In genomic region chr4:141204580-141205061, GRCm38 (mm10) we compare ENCODE assay signal across 9 mouse cellular contexts. TPM values are rescaled to one million over a fixed set of nuclear protein-coding genes. Genes with fewer than 3 reads are reported as not detected.
A peak's percentile ranks its signal among the peaks of the same experiment; 100 is the strongest.
DNase-seq lines count a peak whose midpoint lies in the region; ATAC-seq and TF ChIP-seq lines count a peak whose summit lies in the region.
"Had no signal": no experiment of that assay in that cellular context is flagged by ENCODE, and none has a peak within 500 bp of the region (broad histone marks: within the 10 kb centered on the region; RNA-seq: fewer than 3 reads in every experiment).

No protein-coding gene starts in this region.

- H3K27me3 ChIP-seq in lung, embryonic 14.5 days (ENCODE audit: insufficient read depth, low read length), result no peaks in the 10 kb centered on the region

- H3K4me2 ChIP-seq in lung, embryonic 14.5 days, result no peak overlapping the region

- DNase-seq in adrenal gland, postnatal 25 days, result peak; percentile 37
- DNase-seq in adrenal gland, adult 2 months, result no peak
- DNase-seq in lung, embryonic 14.5 days, result peak; percentile 25
- no peak for DNase-seq in lung, adult 2 months
- DNase-seq in frontal cortex, postnatal 10 days (ENCODE audit: low spot score in 2 of 2), result peak; percentile 33 to 34
- DNase-seq in left cerebral cortex, postnatal 4 days, result peak; percentile 24
- DNase-seq in thymus, postnatal 4 days, result peak; percentile 66
- no peak for DNase-seq in yolk sac, embryonic 10.5 days (ENCODE audit: low spot score)

- H3K9me3 ChIP-seq in lung, embryonic 14.5 days (ENCODE audit: low read depth, low read length), result no peaks in the 10 kb centered on the region

- H3K36me3 ChIP-seq in lung, embryonic 14.5 days (ENCODE audit: insufficient read depth), result peaks cover 44% of the 10 kb centered on the region

- no peaks in the 10 kb centered on the region for H3K4me1 ChIP-seq in lung, embryonic 14.5 days (ENCODE audit: insufficient read depth)
- 0 out of 2 replicates have a peak, but pooled peaks cover 3% of the 10 kb centered on the region for H3K4me1 ChIP-seq in lung, adult 2 months (ENCODE audit: control insufficient read depth, insufficient read depth, low read length)

- peak; percentile 41; the same call in 1 of the 2 replicates for TF ChIP-seq CTCF in lung, embryonic 14.5 days (IDR thresholded peaks at IDR 0.05; ENCODE audit: low read depth)
- TF ChIP-seq CTCF in lung, adult 2 months (IDR thresholded peaks at IDR 0.05; ENCODE audit: insufficient read depth, low read length), result no peak

- no peak overlapping the region for H3K4me3 ChIP-seq in lung, embryonic 14.5 days (ENCODE audit: low read depth, low read length)
- no peak overlapping the region for H3K4me3 ChIP-seq in lung, adult 2 months (replicated peaks; ENCODE audit: extremely low read depth, low read depth, low read length)
- H3K4me3 ChIP-seq: myocyte had no signal

- 59% methylated on average over 4 of the region's 4 CpGs for WGBS in lung, embryonic 14.5 days
- 66% methylated on average over 4 of the region's 4 CpGs for WGBS in lung, adult 2 months

- no peak for TF ChIP-seq POLR2A in lung, adult 2 months (IDR thresholded peaks at IDR 0.05; ENCODE audit: borderline replicate concordance, extremely low read depth, low read depth, low read length)

- no peak for ATAC-seq in lung, embryonic 14.5 days (ENCODE audit: insufficient read depth)

- H3K27ac ChIP-seq in lung, embryonic 14.5 days (ENCODE audit: low read depth), result no peak overlapping the region

- intact Hi-C loops in left cerebral cortex, postnatal 4 days (cut with DNase I), result no loop called here

- H3K9ac ChIP-seq in lung, embryonic 14.5 days, result no peak overlapping the region

RNA-seq across cellular contexts. Expression of gene Rsg1, which starts 9.1 kb away (rescaled TPM):
- 1.4 and 1.7 TPM in 2 replicates for total RNA-seq in adrenal gland, postnatal 25 days (2021)
- 1 to 10 TPM in 1 of 2 experiments, under 1 TPM in 1; 0.86 to 1.1 TPM for total RNA-seq in adrenal gland, adult 2 months (2021)
- polyA plus RNA-seq in adrenal gland, adult 2 months (2012; rRNA removed), result 1.7 and 2.3 TPM in 2 replicates
- 5.3 and 6.3 TPM in 2 replicates for polyA plus RNA-seq in lung, embryonic 14.5 days (2014; fragmentation: Nextera tagmentation; extraction: Ambion mirVana)
- polyA plus RNA-seq in lung, adult 2 months (2012; rRNA removed), result 1.9 and 3.7 TPM in 2 replicates
- total RNA-seq in left cerebral cortex, postnatal 4 days (2021), result 1 to 10 TPM; 4.3 to 5.1 TPM

RNA-seq across cellular contexts. Expression of gene Arhgef19, which starts 34.7 kb away (rescaled TPM):
- 32.6 and 44.2 TPM in 2 replicates for total RNA-seq in adrenal gland, postnatal 25 days (2021)
- total RNA-seq in adrenal gland, adult 2 months (2021), result 10 to 100 TPM; 50.9 to 65.1 TPM
- polyA plus RNA-seq in adrenal gland, adult 2 months (2012; rRNA removed), result 58.3 and 75.8 TPM in 2 replicates
- polyA plus RNA-seq in lung, embryonic 14.5 days (2014; fragmentation: Nextera tagmentation; extraction: Ambion mirVana), result 20.1 and 21.1 TPM in 2 replicates
- polyA plus RNA-seq in lung, adult 2 months (2012; rRNA removed), result 11.5 and 15.3 TPM in 2 replicates
- 1 to 10 TPM; 1.8 to 2.4 TPM for total RNA-seq in left cerebral cortex, postnatal 4 days (2021)

RNA-seq across cellular contexts. Expression of gene Fbxo42, which starts 56.9 kb away (rescaled TPM):
- total RNA-seq in adrenal gland, postnatal 25 days (2021), result 19.7 and 24.8 TPM in 2 replicates
- total RNA-seq in adrenal gland, adult 2 months (2021), result 10 to 100 TPM; 19.9 to 22.2 TPM
- 11.3 and 11.4 TPM in 2 replicates for polyA plus RNA-seq in adrenal gland, adult 2 months (2012; rRNA removed)
- polyA plus RNA-seq in lung, embryonic 14.5 days (2014; fragmentation: Nextera tagmentation; extraction: Ambion mirVana), result 28.1 and 28.6 TPM in 2 replicates
- polyA plus RNA-seq in lung, adult 2 months (2012; rRNA removed), result 13.8 and 14.2 TPM in 2 replicates
- total RNA-seq in left cerebral cortex, postnatal 4 days (2021), result 10 to 100 TPM; 30.4 to 31.4 TPM

Comparison
In these comparisons a context has a peak if more than half of its experiments do, and no peak if none do; other contexts are left out.
1. DNase-seq: peak in adrenal gland, postnatal 25 days (single experiment), lung, embryonic 14.5 days (single experiment), frontal cortex, postnatal 10 days (2 of 2), left cerebral cortex, postnatal 4 days (single experiment) and thymus, postnatal 4 days (single experiment); none in adrenal gland, adult 2 months (single experiment), lung, adult 2 months (single experiment) and yolk sac, embryonic 10.5 days (single experiment).